Mouse (Mus musculus) limb, embryonic 14.5 days (tissue): ENCODE data around the gene Gm20388. TPM values are rescaled to one million over a fixed set of nuclear protein-coding genes. Genes with fewer than 3 reads are reported as not detected.

Experiments used
- ATAC-seq: fragments of 200-750 bp; cut with Nextera tagmentation; 2 replicates; pipeline ENCODE4 v1.8.0; 2017; ENCODE audit warnings: low read depth, moderate number of reproducible peaks, moderate TSS enrichment; ENCODE audit not compliant: low FRiP score
- DNase-seq: peaks from one replicate; pipeline ENCODE4 v3.0.0-alpha.2; 2015; ENCODE audit warnings: low spot score
- H3K27ac ChIP-seq: fragments of 300-500 bp; sonication (generic); replicated peaks from 2 replicates; pipeline ENCODE4 v1.5.1; 2014; ENCODE audit warnings: low read depth, mild to moderate bottlenecking, low read length, moderate library complexity, mixed read lengths
- H3K27me3 ChIP-seq: fragments of 300-500 bp; sonication (generic); 2 replicates; pipeline ENCODE4 v1.6.1; 2014; ENCODE audit warnings: low read length, mixed read lengths; ENCODE audit not compliant: control insufficient read depth, insufficient read depth
- H3K36me3 ChIP-seq: fragments of 300-500 bp; sonication (generic); 2 replicates; pipeline ENCODE4 v1.6.1; 2014; ENCODE audit warnings: mild to moderate bottlenecking, low read length, moderate library complexity, mixed read lengths; ENCODE audit not compliant: control insufficient read depth, insufficient read depth
- H3K4me1 ChIP-seq: fragments of 300-500 bp; sonication (generic); 2 replicates; pipeline ENCODE4 v1.6.1; 2014; ENCODE audit warnings: antibody characterized with exemption, low read length, mixed read lengths; ENCODE audit not compliant: control insufficient read depth, insufficient read depth
- H3K4me2 ChIP-seq: fragments of 300-500 bp; sonication (generic); replicated peaks from 2 replicates; pipeline ENCODE4 v1.6.1; 2014; ENCODE audit warnings: low read depth, mild to moderate bottlenecking, low read length, moderate library complexity; ENCODE audit not compliant: severe bottlenecking
- H3K4me3 ChIP-seq: fragments of 300-500 bp; sonication (generic); replicated peaks from 2 replicates; pipeline ENCODE4 v1.5.1; 2014; ENCODE audit warnings: low read length
- H3K9ac ChIP-seq: fragments of 300-500 bp; sonication (generic); 2 replicates; pipeline ENCODE4 v1.6.1; 2014; ENCODE audit warnings: mild to moderate bottlenecking, low read depth, low read length, moderate library complexity; ENCODE audit not compliant: severe bottlenecking
- H3K9me3 ChIP-seq: fragments of 300-500 bp; sonication (generic); 2 replicates; pipeline ENCODE4 v1.6.1; 2016; ENCODE audit warnings: low read length; ENCODE audit not compliant: control insufficient read depth
- POLR2A ChIP-seq: fragments of 200-500 bp; IDR thresholded peaks from 2 replicates; pipeline ENCODE4 v1.8.0; 2012; ENCODE audit warnings: inconsistent platforms, mild to moderate bottlenecking, moderate library complexity, borderline replicate concordance; ENCODE audit not compliant: insufficient read depth, insufficient read length; ENCODE audit errors: extremely low read depth
- WGBS: fragments of 180-500 bp; shearing (Covaris S2); extraction: QIAGEN DNeasy Blood & Tissue Kit; methylation state at CpG from one replicate; pipeline ENCODE4 v1.1.7; 2014; 5-methylcytosine and 5-hydroxymethylcytosine counted together
- polyA plus RNA-seq, 2 experiments: library from polyadenylated mRNA; depleted of rRNA in 1 of 2; stranded (reverse) in 1 of 2; unstranded in 1 of 2; fragments of >200 nt; fragmentation: Nextera tagmentation in 1 of 2; extraction: Ambion mirVana in 1 of 2; gene quantifications; 2 replicates each; pipeline versions ENCODE4 v1.2.1 to v1.2.3; 2012 to 2014

Gm20388 gene
- polyA plus RNA-seq, 2 experiments, result 1.9 to 49.9 TPM

- H3K9ac ChIP-seq, result no peak overlapping the region
- TF ChIP-seq POLR2A, result no peak
- no peaks in the 10 kb centered on the region for H3K27me3 ChIP-seq
- DNase-seq (no peak), ATAC-seq (no peak)
- H3K36me3 ChIP-seq, result no peaks in the 10 kb centered on the region
- H3K9me3 ChIP-seq, result no peaks in the 10 kb centered on the region
- H3K4me1 ChIP-seq, result peaks cover 14% of the 10 kb centered on the region
- WGBS, result 80% methylated on average over 1 of the region's 1 CpGs
- H3K4me2 ChIP-seq, result no peak overlapping the region
- no peak overlapping the region for H3K27ac ChIP-seq
- H3K4me3 ChIP-seq, result no peak overlapping the region
These were observed 3893.0 kb downstream of the Gm20388 start for GRCm38 (mm10) chr8:123803639-123804038.

- Histone ChIP-seq H3K9ac (no peak overlapping the region), H3K27ac (no peak overlapping the region), H3K36me3 (no peaks in the 10 kb centered on the region), H3K9me3 (no peaks in the 10 kb centered on the region), H3K27me3 (no peaks in the 10 kb centered on the region), H3K4me3 (no peak overlapping the region), H3K4me1 (peaks cover 14% of the 10 kb centered on the region), H3K4me2 (no peak overlapping the region)
- ATAC-seq (no peak), DNase-seq (no peak)
- TF ChIP-seq POLR2A, result no peak
- 85% methylated on average over 7 of the region's 7 CpGs for WGBS
These were observed 3893.9 kb downstream of the Gm20388 start for GRCm38 (mm10) chr8:123804586-123804985.

GRCm38 (mm10) chr8:123805209-123805717, 3894.6 kb downstream of the Gm20388 start:
- no peaks in the 10 kb centered on the region for H3K27me3 ChIP-seq
- no peak for ATAC-seq
- peak overlapping the region; percentile 82 for H3K4me2 ChIP-seq
- peak overlapping the region; percentile 92 for H3K4me3 ChIP-seq
- TF ChIP-seq POLR2A, result no peak
- H3K9ac ChIP-seq, result peak overlapping the region; percentile 78
- H3K36me3 ChIP-seq, result no peaks in the 10 kb centered on the region; the same call in 1 of the 2 replicates
- 14% methylated on average over 15 of the region's 15 CpGs for WGBS
- H3K4me1 ChIP-seq, result peaks cover 14% of the 10 kb centered on the region
- peak overlapping the region; percentile 61 for H3K27ac ChIP-seq
- no peak for DNase-seq
- no peaks in the 10 kb centered on the region for H3K9me3 ChIP-seq

GRCm38 (mm10) chr8:123805718-123806373, 3895.2 kb downstream of the Gm20388 start, which contains the start of gene Rab4a:
TSS of gene Rab4a (plus strand) at chr8:123805985.
- peak within 1 kb of the TSS; percentile 82 for H3K4me2 ChIP-seq
- TF ChIP-seq POLR2A, result peak; percentile 84
- under 1% methylated on average over 29 of the region's 48 CpGs for WGBS
- DNase-seq (peak; percentile 91), ATAC-seq (peak; percentile 93)
- no peaks in the 10 kb centered on the region; the same call in 1 of the 2 replicates for H3K36me3 ChIP-seq
- peaks cover 14% of the 10 kb centered on the region for H3K4me1 ChIP-seq
- H3K4me3 ChIP-seq, result peak within 1 kb of the TSS; percentile 92
- peak within 1 kb of the TSS; percentile 70 for H3K27ac ChIP-seq
- no peaks in the 10 kb centered on the region for H3K27me3 ChIP-seq
- H3K9me3 ChIP-seq, result no peaks in the 10 kb centered on the region
- peak within 1 kb of the TSS; percentile 78 for H3K9ac ChIP-seq

DNA sequence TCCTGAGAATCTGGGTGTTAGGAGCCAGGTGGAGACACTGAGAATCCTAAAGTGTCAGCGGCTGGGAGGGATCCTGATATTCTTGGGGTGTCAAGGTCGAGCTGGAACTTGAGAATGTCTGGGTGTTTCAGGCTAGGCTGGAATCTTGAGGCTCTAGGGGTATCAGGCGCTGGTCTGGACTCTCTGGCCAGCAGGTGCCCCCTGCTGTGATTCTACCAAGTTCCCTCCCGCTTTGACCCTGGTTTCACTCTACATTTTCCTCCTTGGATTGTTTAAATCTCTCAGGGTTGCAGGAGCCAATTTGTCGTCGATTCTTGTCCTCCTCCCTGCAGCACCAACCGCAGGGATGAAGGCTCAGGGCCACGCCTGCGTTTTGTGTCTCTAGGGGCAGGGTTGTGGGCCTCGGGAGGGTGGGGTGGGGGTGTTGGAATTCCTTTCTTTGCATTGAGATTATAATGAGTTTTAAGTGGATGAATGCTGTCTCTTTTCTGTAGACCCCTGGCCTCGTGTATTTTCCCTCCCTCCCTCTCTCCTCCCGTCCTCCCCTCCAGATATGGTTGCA, 3895.8 kb downstream of the Gm20388 start:
- ATAC-seq, result no peak
- no peaks in the 10 kb centered on the region; the same call in 1 of the 2 replicates for H3K36me3 ChIP-seq
- 5% methylated on average over 12 of the region's 12 CpGs for WGBS
- peak overlapping the region; percentile 92 for H3K4me3 ChIP-seq
- no peak for DNase-seq
- H3K9me3 ChIP-seq, result no peaks in the 10 kb centered on the region
- H3K4me1 ChIP-seq, result peaks cover 14% of the 10 kb centered on the region
- H3K27ac ChIP-seq, result peak overlapping the region; percentile 70
- no peaks in the 10 kb centered on the region for H3K27me3 ChIP-seq
- peak overlapping the region; percentile 78 for H3K9ac ChIP-seq
- no peak for TF ChIP-seq POLR2A
- peak overlapping the region; percentile 82 for H3K4me2 ChIP-seq
